Comparison of ENCODE assay signal across 13 mouse cellular contexts in the genomic region with DNA sequence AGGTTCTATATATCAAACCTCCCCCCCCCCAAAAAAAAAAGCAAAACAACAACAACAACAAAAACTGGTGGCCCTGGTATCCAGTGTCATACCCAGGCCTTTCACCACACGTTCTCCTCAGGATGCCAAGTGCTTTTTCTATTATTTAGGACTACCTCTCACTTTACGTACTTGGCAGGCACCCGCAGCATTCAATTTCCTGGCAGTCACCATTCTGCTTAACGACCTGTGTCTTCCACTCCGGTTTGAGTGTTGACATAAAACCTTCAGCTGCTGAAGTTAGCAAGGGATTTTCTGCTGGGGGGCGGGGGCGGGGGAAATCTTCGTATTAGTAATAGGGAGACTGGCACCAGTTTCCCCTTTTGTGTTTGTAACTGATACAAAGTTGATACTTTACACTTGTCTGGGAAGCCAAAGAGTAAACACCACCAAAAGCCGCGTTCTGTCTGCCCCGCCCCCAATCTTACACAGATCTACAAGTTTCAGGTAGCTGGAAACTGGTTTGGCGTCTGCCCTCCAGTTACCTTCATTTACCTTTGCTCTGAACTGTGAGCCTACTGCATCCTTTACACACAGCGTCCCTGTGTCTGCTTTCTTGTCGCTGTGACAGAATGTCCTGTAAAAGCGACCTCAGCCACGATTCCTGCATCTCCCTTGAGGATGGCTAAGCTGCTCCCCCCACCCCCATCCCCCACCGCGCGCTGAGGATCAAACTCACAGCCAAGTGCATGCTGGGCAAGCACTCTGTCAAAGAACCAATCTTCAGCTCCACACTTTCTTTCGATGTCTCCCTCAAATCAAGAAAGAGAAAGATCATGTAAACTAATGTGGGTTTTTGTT. TPM values are rescaled to one million over a fixed set of nuclear protein-coding genes. Genes with fewer than 3 reads are reported as not detected.
DNase-seq lines count a peak whose midpoint lies in the region; ATAC-seq and TF ChIP-seq lines count a peak whose summit lies in the region.
"Had no signal": no experiment of that assay in that cellular context is flagged by ENCODE, and none has a peak within 500 bp of the region (broad histone marks: within the 10 kb centered on the region; RNA-seq: fewer than 3 reads in every experiment).

No protein-coding gene starts in this region.

- peak overlapping the region; percentile 32; the same call in 1 of the 2 replicates for H3K4me2 ChIP-seq in limb, embryonic 12.5 days
- peak overlapping the region; percentile 19; the same call in 1 of the 2 replicates for H3K4me2 ChIP-seq in limb, embryonic 14.5 days (replicated peaks; ENCODE audit: low read depth, low read length, severe bottlenecking)
- no peak overlapping the region for H3K4me2 ChIP-seq in stomach, postnatal 0 days (replicated peaks; ENCODE audit: low read depth)
- H3K4me2 ChIP-seq: limb, embryonic 15.5 days had no signal

- no peak overlapping the region for H3K27ac ChIP-seq in limb, embryonic 12.5 days
- no peak overlapping the region for H3K27ac ChIP-seq in limb, embryonic 10.5 days
- H3K27ac ChIP-seq in limb, embryonic 14.5 days (replicated peaks; ENCODE audit: low read depth, low read length), result no peak overlapping the region
- no peak overlapping the region for H3K27ac ChIP-seq in stomach, postnatal 0 days (replicated peaks)
- H3K27ac ChIP-seq: limb, embryonic 15.5 days had no signal

- no peaks in the 10 kb centered on the region for H3K36me3 ChIP-seq in limb, embryonic 12.5 days
- no peaks in the 10 kb centered on the region for H3K36me3 ChIP-seq in limb, embryonic 10.5 days
- no peaks in the 10 kb centered on the region for H3K36me3 ChIP-seq in limb, embryonic 14.5 days (ENCODE audit: control insufficient read depth, insufficient read depth, low read length)
- no peaks in the 10 kb centered on the region for H3K36me3 ChIP-seq in stomach, postnatal 0 days (ENCODE audit: control insufficient read depth, insufficient read depth, low read length)
- H3K36me3 ChIP-seq: limb, embryonic 15.5 days had no signal

- no peak for TF ChIP-seq CTCF in stomach, postnatal 0 days (IDR thresholded peaks at IDR 0.05; ENCODE audit: low read depth)

- TF ChIP-seq POLR2A in limb, embryonic 14.5 days (IDR thresholded peaks at IDR 0.05; ENCODE audit: borderline replicate concordance, extremely low read depth, insufficient read depth, insufficient read length), result no peak

- H3K4me3 ChIP-seq in limb, embryonic 12.5 days (replicated peaks), result no peak overlapping the region
- H3K4me3 ChIP-seq in limb, embryonic 10.5 days, result no peak overlapping the region
- no peak overlapping the region for H3K4me3 ChIP-seq in limb, embryonic 14.5 days (replicated peaks; ENCODE audit: low read length)
- H3K4me3 ChIP-seq in stomach, postnatal 0 days (ENCODE audit: low read depth, low read length), result no peak overlapping the region
- H3K4me3 ChIP-seq: erythroblast, embryonic 14.5 days; limb, embryonic 15.5 days; megakaryocyte, embryonic 14.5 days had no signal

- ATAC-seq in limb, embryonic 12.5 days (ENCODE audit: insufficient number of reproducible peaks, insufficient read depth, low FRiP score, low TSS enrichment, low read depth), result no peak
- no peak for ATAC-seq in limb, embryonic 14.5 days (ENCODE audit: low FRiP score, low read depth)
- peak; percentile 63; the same call in 1 of the 2 replicates for ATAC-seq in stomach, postnatal 0 days (ENCODE audit: low FRiP score, low TSS enrichment)
- ATAC-seq in frontal cortex, adult (ENCODE audit: low TSS enrichment), result no peak

- WGBS in limb, embryonic 12.5 days, result 38% methylated on average over 20 of the region's 20 CpGs
- 48% methylated on average over 20 of the region's 20 CpGs for WGBS in limb, embryonic 10.5 days
- WGBS in limb, embryonic 14.5 days, result 34% methylated on average over 20 of the region's 20 CpGs
- WGBS in stomach, postnatal 0 days, result 25% methylated on average over 20 of the region's 20 CpGs

- H3K27me3 ChIP-seq in limb, embryonic 12.5 days, result no peaks in the 10 kb centered on the region
- no peaks in the 10 kb centered on the region for H3K27me3 ChIP-seq in limb, embryonic 10.5 days (ENCODE audit: low read depth, poor library complexity, severe bottlenecking)
- H3K27me3 ChIP-seq in limb, embryonic 14.5 days (ENCODE audit: control insufficient read depth, insufficient read depth, low read length), result no peaks in the 10 kb centered on the region
- H3K27me3 ChIP-seq in stomach, postnatal 0 days (ENCODE audit: control insufficient read depth, insufficient read depth, low read length), result no peaks in the 10 kb centered on the region
- H3K27me3 ChIP-seq: CH12.LX; limb, embryonic 15.5 days; megakaryocyte, embryonic 14.5 days had no signal

- DNase-seq in limb, embryonic 10.5 days (ENCODE audit: low spot score), result no peak
- DNase-seq in kidney, adult 18-20 months, result peak; percentile 16
- peak; percentile 31 for DNase-seq in limb, embryonic 14.5 days (ENCODE audit: low spot score)
- DNase-seq in stomach, postnatal 0 days (ENCODE audit: low spot score), result peak; percentile 60
- DNase-seq in right cerebral cortex, postnatal 14 days, result no peak
- DNase-seq in spleen, postnatal 4 days (ENCODE audit: low spot score in 2 of 2), result no peak
- DNase-seq: cerebellum, postnatal 25 days had no signal

- no peak for TF ChIP-seq EP300 in stomach, postnatal 0 days (optimal IDR thresholded peaks at IDR 0.05)

- H3K4me1 ChIP-seq in limb, embryonic 12.5 days (replicated peaks), result no peaks in the 10 kb centered on the region; the same call in 1 of the 2 replicates
- 0 out of 2 replicates have a peak, but pooled peaks cover 3% of the 10 kb centered on the region for H3K4me1 ChIP-seq in limb, embryonic 10.5 days
- H3K4me1 ChIP-seq in limb, embryonic 14.5 days (ENCODE audit: control insufficient read depth, insufficient read depth, low read length), result peaks cover 5% of the 10 kb centered on the region; the same call in 1 of the 2 replicates
- H3K4me1 ChIP-seq in stomach, postnatal 0 days (replicated peaks; ENCODE audit: control insufficient read depth, insufficient read depth), result no peaks in the 10 kb centered on the region
- H3K4me1 ChIP-seq: megakaryocyte, embryonic 14.5 days had no signal

- no peaks in the 10 kb centered on the region for H3K9me3 ChIP-seq in limb, embryonic 12.5 days
- H3K9me3 ChIP-seq in limb, embryonic 10.5 days (replicated peaks), result no peaks in the 10 kb centered on the region
- H3K9me3 ChIP-seq in limb, embryonic 14.5 days (ENCODE audit: control insufficient read depth, low read length), result no peaks in the 10 kb centered on the region
- no peaks in the 10 kb centered on the region for H3K9me3 ChIP-seq in stomach, postnatal 0 days (ENCODE audit: control insufficient read depth, low read length)
- H3K9me3 ChIP-seq: limb, embryonic 15.5 days had no signal

- no peak overlapping the region for H3K9ac ChIP-seq in limb, embryonic 12.5 days (replicated peaks)
- no peak overlapping the region for H3K9ac ChIP-seq in limb, embryonic 14.5 days (ENCODE audit: low read depth, low read length, severe bottlenecking)
- no peak overlapping the region for H3K9ac ChIP-seq in stomach, postnatal 0 days (ENCODE audit: low read length)
- H3K9ac ChIP-seq: limb, embryonic 15.5 days had no signal

RNA-seq across cellular contexts. Expression of a gene that starts 37.6 kb away (rescaled TPM):
- 41.1 and 44.1 TPM in 2 replicates for polyA plus RNA-seq in limb, embryonic 12.5 days (2016; fragmentation: Nextera tagmentation; extraction: Ambion mirVana)
- polyA plus RNA-seq in limb, embryonic 10.5 days (2016; fragmentation: Nextera tagmentation; extraction: Ambion mirVana), result 37.4 and 38.2 TPM in 2 replicates
- 23.7 and 26.7 TPM in 2 replicates for polyA plus RNA-seq in limb, embryonic 14.5 days (2012; rRNA removed)
- polyA plus RNA-seq in limb, embryonic 14.5 days (2014; fragmentation: Nextera tagmentation; extraction: Ambion mirVana), result 22.1 and 24.7 TPM in 2 replicates
- 18.7 and 19.5 TPM in 2 replicates for polyA plus RNA-seq in stomach, postnatal 0 days (2015; fragmentation: Nextera tagmentation; extraction: Ambion mirVana)

Comparison
In these comparisons a context has a peak if more than half of its experiments do, and no peak if none do; other contexts are left out.
1. DNase-seq: peak in kidney, adult 18-20 months (single experiment), limb, embryonic 14.5 days (single experiment) and stomach, postnatal 0 days (single experiment); none in limb, embryonic 10.5 days (single experiment), right cerebral cortex, postnatal 14 days (single experiment) and spleen, postnatal 4 days (0 of 2).